Mouse (Mus musculus) stomach, postnatal 0 days (tissue): ENCODE measurements around the gene Fam53a.

Experiments
- CTCF ChIP-seq: IDR thresholded peaks from 2 replicates; pipeline ENCODE4 v1.5.1; 2016; ENCODE audit warnings: antibody characterized with exemption, low read depth, mild to moderate bottlenecking, moderate library complexity
- EP300 ChIP-seq: optimal IDR thresholded peaks from 2 replicates; pipeline ENCODE3; 2016; ENCODE audit warnings: antibody characterized with exemption

GRCm38 (mm10) chr5:33623766-33624165 lies 5.7 kb downstream of the Fam53a start:
- no peak for TF ChIP-seq EP300
- TF ChIP-seq CTCF = no peak
